Mouse (Mus musculus): Measurements from ENCODE around the gene Gabrb3. TPM values are rescaled to one million over a fixed set of nuclear protein-coding genes. Genes with fewer than 3 reads are reported as not detected.

Gene Gabrb3
- polyA plus RNA-seq (2014; fragmentation: Illumina TruSeq; extraction: RNeasy Lipid Tissue Mini Kit (QIAGEN cat#74804); ENCODE audit: low replicate concordance) = 0.74 TPM

GRCm38 (mm10) chr7:57419392-57419791, at the start of gene Gabrb3:
Gabrb3 (plus strand) TSS chr7:57419692.

DNA sequence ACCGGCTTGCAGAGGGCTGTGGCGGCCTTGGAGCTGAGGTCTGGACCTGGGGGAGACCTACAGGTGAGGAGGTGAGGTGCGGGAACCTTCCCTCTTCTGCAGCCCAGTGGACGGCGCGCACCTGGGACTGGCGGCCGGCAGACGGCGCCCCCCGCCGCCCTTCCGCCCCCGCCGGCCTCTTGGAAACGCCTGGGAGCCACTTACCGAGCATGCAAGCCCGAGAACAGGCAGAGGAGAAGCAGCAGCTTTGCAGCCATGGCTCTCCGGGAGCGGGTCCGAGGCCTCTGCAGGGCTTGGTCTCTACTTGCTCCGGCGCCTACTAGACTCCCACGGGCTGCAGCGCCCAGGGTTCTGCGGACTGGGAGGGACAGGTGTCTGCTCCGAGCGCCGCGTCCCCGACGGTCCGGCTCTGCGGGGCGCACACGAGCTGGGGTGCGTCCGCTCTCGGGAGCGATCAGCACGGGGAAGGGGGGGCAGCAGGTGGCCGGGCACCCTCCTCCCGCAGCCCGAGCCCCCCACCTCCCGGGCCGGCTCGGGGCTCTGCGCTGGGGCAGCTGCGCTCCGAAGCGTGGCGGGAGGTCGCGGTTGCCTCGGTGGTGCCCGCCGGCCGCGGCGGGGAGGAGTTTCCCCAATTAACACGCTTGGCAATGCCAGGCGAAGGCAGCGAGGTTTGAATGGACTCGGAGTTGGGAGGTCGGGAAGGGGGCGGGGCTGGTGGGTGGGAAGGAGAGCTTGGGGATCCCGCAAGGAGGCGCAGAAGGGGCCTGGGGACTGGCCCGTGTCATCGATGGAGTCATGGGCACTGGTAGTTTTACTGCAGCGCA, 32.8 kb upstream of the Gabrb3 start, which contains the start of gene Gabrg3:
Gene Gabrg3 (minus strand): TSS at position 672 of the 824 bp plus-strand sequence.

DNA sequence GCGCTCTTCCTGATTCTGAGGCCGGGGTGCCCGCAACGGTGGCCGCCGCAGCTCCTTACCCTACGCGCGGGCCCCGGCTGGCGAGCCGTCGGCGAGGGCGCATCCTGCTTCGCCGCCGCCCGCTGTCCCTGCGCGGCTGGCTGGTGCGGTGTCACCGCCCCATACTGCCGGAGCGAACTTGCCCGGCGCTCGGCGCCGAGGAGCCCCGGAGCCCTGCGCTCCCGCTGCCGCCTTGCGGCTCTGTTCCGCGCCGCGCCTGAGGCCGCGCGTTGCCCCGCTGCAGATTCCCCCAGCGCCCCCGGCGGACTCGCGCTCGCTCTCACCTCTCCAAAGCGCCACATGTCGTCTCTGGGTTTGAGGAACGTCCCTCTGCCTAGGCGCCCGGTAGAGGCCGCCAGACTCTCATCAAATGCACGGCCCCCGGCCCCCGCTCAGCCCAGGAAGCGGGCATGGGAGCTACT, 90.2 kb downstream of the Gabrb3 start, which contains the start of gene Gabra5:
Gene Gabra5 (minus strand): TSS at position 379 of the 461 bp plus-strand sequence.

Other genes starting within 250 kb of the Gabrb3 start
- 0.19 TPM for gene Gabrg3, start 32.5 kb upstream of the Gabrb3 start, polyA plus RNA-seq (2014; fragmentation: Illumina TruSeq; extraction: RNeasy Lipid Tissue Mini Kit (QIAGEN cat#74804); ENCODE audit: low replicate concordance)
- gene Gabra5, start 90.4 kb downstream of the Gabrb3 start, polyA plus RNA-seq (2014; fragmentation: Illumina TruSeq; extraction: RNeasy Lipid Tissue Mini Kit (QIAGEN cat#74804); ENCODE audit: low replicate concordance) = not detected

Measured in small intestine, adult 10 weeks (tissue).